Mouse (Mus musculus) B cell, adult (primary cell): Measurements from ENCODE around the gene B3gnt9. TPM values are rescaled to one million over a fixed set of nuclear protein-coding genes. Genes with fewer than 3 reads are reported as not detected.

Experiments used
- total RNA-seq: library from RNA; stranded (reverse); gene quantifications from 4 replicates; pipeline ENCODE4 v1.2.4, GENCODE M21; 2023; ENCODE audit not compliant: inconsistent age

Gene B3gnt9
- total RNA-seq: 1.00 to 1.5 TPM (median 1.4 TPM) in 4 replicates

GRCm38 (mm10) chr8:105254966-105255350 is at the start of gene B3gnt9:
TSS of gene B3gnt9 (minus strand) at chr8:105255153.

GRCm38 (mm10) chr8:105297511-105298192 is 42.7 kb upstream of the B3gnt9 start, which contains the start of gene E2f4:
TSS of gene E2f4 (plus strand) at chr8:105297663.

GRCm38 (mm10) chr8:105295895-105296573 is 41.1 kb upstream of the B3gnt9 start, which contains the start of gene Exoc3l:
TSS of gene Exoc3l (minus strand) at chr8:105296101.

GRCm38 (mm10) chr8:105289805-105290460 is 35.0 kb upstream of the B3gnt9 start, which contains the start of gene 4931428F04Rik:
TSS of gene 4931428F04Rik (minus strand) at chr8:105289864.

GRCm38 (mm10) chr8:105275840-105276239 is 20.9 kb upstream of the B3gnt9 start, which contains the start of gene Nol3:
TSS of gene Nol3 (plus strand) at chr8:105276140.

GRCm38 (mm10) chr8:105269461-105269947 is 14.6 kb upstream of the B3gnt9 start, which contains the start of gene Hsf4:
TSS of gene Hsf4 (plus strand) at chr8:105269801.

GRCm38 (mm10) chr8:105264024-105264982 is 9.3 kb upstream of the B3gnt9 start, which contains the start of the genes Tradd and Fbxl8:
TSS of gene Tradd (minus strand) at chr8:105264609.
TSS of gene Fbxl8 (plus strand) at chr8:105264648.

GRCm38 (mm10) chr8:105224413-105225271 is 30.3 kb downstream of the B3gnt9 start, which contains the start of gene D230025D16Rik:
TSS of gene D230025D16Rik (plus strand) at chr8:105225145.

Other genes starting within 250 kb of the B3gnt9 start
- gene Ces3a, start 206.6 kb downstream of the B3gnt9 start, total RNA-seq: not detected in 4 replicates
- gene Ces3b, start 171.4 kb downstream of the B3gnt9 start, total RNA-seq: not detected in 4 replicates
- not detected in 4 replicates for gene Ces4a, start 123.4 kb downstream of the B3gnt9 start, total RNA-seq
- 88.9 to 106 TPM (median 97.3 TPM) in 4 replicates for gene Cbfb, start 84.5 kb downstream of the B3gnt9 start, total RNA-seq
- 22.9 to 29.6 TPM (median 24.6 TPM) in 4 replicates for gene D230025D16Rik, start 30.0 kb downstream of the B3gnt9 start, total RNA-seq
- gene Tradd, start 9.5 kb upstream of the B3gnt9 start, total RNA-seq: 21.0 to 25.3 TPM (median 23.2 TPM) in 4 replicates
- gene Fbxl8, start 9.5 kb upstream of the B3gnt9 start, total RNA-seq: 8.0 to 10.0 TPM (median 9.0 TPM) in 4 replicates
- 0.33 to 1.1 TPM (median 0.88 TPM) in 4 replicates for gene Hsf4, start 14.6 kb upstream of the B3gnt9 start, total RNA-seq
- gene Nol3, start 21.0 kb upstream of the B3gnt9 start, total RNA-seq: not detected in 4 replicates
- 5.0 to 7.7 TPM (median 6.5 TPM) in 4 replicates for gene 4931428F04Rik, start 34.7 kb upstream of the B3gnt9 start, total RNA-seq
- 1.2 to 1.4 TPM (median 1.3 TPM) in 4 replicates for gene Exoc3l, start 40.9 kb upstream of the B3gnt9 start, total RNA-seq
- gene E2f4, start 42.5 kb upstream of the B3gnt9 start, total RNA-seq: 83.8 to 97.8 TPM (median 88.5 TPM) in 4 replicates
- gene Elmo3, start 50.4 kb upstream of the B3gnt9 start, total RNA-seq: 3.0 to 4.7 TPM (median 3.9 TPM) in 4 replicates
- gene Lrrc29, start 71.1 kb upstream of the B3gnt9 start, total RNA-seq: 6.3 to 8.3 TPM (median 7.0 TPM) in 4 replicates
- gene Tmem208, start 71.2 kb upstream of the B3gnt9 start, total RNA-seq: 26.8 to 32.7 TPM (median 29.3 TPM) in 4 replicates
- gene Fhod1, start 92.8 kb upstream of the B3gnt9 start, total RNA-seq: 35.8 to 40.7 TPM (median 37.7 TPM) in 4 replicates
- 1.3 to 2.1 TPM (median 2.0 TPM) in 4 replicates for gene Slc9a5, start 93.7 kb upstream of the B3gnt9 start, total RNA-seq
- gene Plekhg4, start 118.1 kb upstream of the B3gnt9 start, total RNA-seq: not detected in 4 replicates
- gene Kctd19, start 158.3 kb upstream of the B3gnt9 start, total RNA-seq: not detected in 4 replicates
- gene Lrrc36, start 158.4 kb upstream of the B3gnt9 start, total RNA-seq: not detected in 4 replicates
- gene Tppp3, start 216.4 kb upstream of the B3gnt9 start, total RNA-seq: 0.54 to 0.77 TPM (median 0.63 TPM) in 3 of 4 replicates, not detected in the other
- 3.0 to 4.8 TPM (median 3.6 TPM) in 4 replicates for gene Zdhhc1, start 241.7 kb upstream of the B3gnt9 start, total RNA-seq